Mouse (Mus musculus): ENCODE measurements at regions not wholly inside any gene's neighbourhood (a gene's known extent, or its start where the extent isn't known, plus 50 kb on each side); places are given as distances from the start of the nearest gene placed in this dataset.

DNA sequence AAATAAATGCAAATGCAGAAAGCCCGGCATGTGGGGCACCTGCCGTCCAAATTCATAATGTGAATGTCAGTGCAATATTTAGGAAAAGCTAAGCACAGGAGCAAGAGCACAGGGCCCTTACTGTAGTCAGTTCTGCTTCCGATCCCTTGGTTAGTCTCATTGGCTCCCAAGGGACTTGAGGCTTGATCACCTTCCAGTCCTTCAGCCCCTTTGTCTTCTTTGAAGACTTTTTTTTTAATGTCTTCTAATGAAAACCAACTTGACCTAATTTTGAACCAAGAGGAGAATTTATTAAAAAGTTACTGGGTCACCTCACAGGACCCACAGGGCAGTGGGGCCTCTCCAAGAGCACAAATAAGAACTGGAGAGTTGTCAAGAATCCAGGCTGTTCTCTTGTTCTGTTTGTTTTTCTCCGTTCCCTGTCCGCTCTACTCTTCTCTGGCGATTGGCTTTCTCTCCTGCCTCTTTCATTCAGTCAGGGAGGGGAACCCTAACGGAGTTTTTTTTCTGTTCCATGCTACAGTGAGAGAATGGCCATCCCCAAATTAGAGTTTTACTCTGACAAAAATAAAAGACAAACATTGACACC lies 134.2 kb upstream of the 1700016C15Rik start:
- WGBS = 84% methylated on average over 7 of the region's 7 CpGs
- no peak overlapping the region for H3K4me3 ChIP-seq (replicated peaks; ENCODE audit: control insufficient read depth, low read depth, low read length)
- no peaks in the 10 kb centered on the region; the same call in 1 of the 2 replicates for H3K4me1 ChIP-seq (ENCODE audit: control insufficient read depth, insufficient read depth, low read length)
- TF ChIP-seq CTCF (IDR thresholded peaks at IDR 0.05; ENCODE audit: control insufficient read depth, insufficient read depth, low read length) (no peak), POLR2A (IDR thresholded peaks at IDR 0.05; ENCODE audit: borderline replicate concordance, control insufficient read depth, low read depth, low read length) (no peak)
- H3K27ac ChIP-seq (ENCODE audit: control insufficient read depth, insufficient read depth, low read depth, low read length, poor library complexity) = no peak overlapping the region

DNA sequence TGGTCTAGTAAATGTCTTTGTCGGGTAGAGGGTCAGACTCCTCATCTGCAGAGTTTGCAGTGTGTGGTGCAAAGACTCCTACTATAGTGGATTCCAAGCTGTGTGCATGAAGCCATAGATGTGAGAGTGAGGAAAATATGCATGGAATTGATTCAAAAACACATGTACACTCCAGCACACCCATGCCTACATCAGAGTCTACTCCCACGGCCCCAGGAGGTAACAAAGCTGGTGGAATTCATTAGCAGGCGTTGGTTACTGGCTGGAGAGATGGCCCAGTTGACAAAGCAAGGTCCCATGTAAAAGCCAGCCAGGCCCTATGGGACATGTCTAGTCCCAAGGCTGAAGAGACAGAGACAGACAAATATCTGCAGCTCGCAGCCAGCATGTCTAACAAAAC lies 132.6 kb upstream of the 1700016C15Rik start:
- Histone ChIP-seq H3K4me3 (replicated peaks; ENCODE audit: control insufficient read depth, low read depth, low read length) (no peak overlapping the region), H3K27ac (ENCODE audit: control insufficient read depth, insufficient read depth, low read depth, low read length, poor library complexity) (no peak overlapping the region), H3K4me1 (ENCODE audit: control insufficient read depth, insufficient read depth, low read length) (no peaks in the 10 kb centered on the region; the same call in 1 of the 2 replicates)
- WGBS = 83% methylated on average over 4 of the region's 4 CpGs
- no peak for TF ChIP-seq POLR2A (IDR thresholded peaks at IDR 0.05; ENCODE audit: borderline replicate concordance, control insufficient read depth, low read depth, low read length)
- no peak for TF ChIP-seq CTCF (IDR thresholded peaks at IDR 0.05; ENCODE audit: control insufficient read depth, insufficient read depth, low read length)

DNA sequence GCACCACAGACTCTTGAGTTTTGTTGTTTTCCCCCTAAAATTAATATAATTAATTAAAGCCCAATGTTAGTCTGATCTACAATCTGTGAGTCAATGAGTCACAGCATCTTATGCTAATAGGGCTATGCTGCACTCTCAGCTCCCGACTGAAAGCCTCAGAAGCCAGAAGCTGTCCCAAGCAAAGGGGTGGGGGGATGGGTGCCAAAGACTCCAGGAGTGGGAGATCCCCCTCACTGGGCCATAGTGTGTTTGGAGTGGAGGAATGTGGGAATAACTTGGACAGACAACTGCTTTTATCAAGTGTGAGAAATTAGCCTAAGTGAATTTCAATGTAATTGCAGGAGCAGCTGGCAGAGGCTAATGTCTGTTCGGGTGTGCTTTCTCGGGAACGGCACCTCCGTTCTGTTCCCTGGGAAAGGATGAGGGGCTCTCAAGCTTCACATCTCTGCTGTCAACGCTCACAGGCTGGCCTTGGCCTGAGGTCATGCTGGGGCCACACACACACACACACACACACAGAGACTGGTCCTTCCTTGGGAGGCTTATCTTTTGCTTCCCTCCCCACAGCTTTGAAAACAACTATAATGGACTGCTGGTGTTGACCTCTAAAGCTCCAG lies 124.2 kb upstream of the 1700016C15Rik start:
- no peaks in the 10 kb centered on the region; the same call in 1 of the 2 replicates for H3K4me1 ChIP-seq (ENCODE audit: control insufficient read depth, insufficient read depth, low read length)
- no peak for TF ChIP-seq POLR2A (IDR thresholded peaks at IDR 0.05; ENCODE audit: borderline replicate concordance, control insufficient read depth, low read depth, low read length)
- no peak for TF ChIP-seq CTCF (IDR thresholded peaks at IDR 0.05; ENCODE audit: control insufficient read depth, insufficient read depth, low read length)
- H3K27ac ChIP-seq (ENCODE audit: control insufficient read depth, insufficient read depth, low read depth, low read length, poor library complexity) = no peak overlapping the region
- no peak overlapping the region for H3K4me3 ChIP-seq (replicated peaks; ENCODE audit: control insufficient read depth, low read depth, low read length)
- WGBS = 85% methylated on average over 6 of the region's 6 CpGs

DNA sequence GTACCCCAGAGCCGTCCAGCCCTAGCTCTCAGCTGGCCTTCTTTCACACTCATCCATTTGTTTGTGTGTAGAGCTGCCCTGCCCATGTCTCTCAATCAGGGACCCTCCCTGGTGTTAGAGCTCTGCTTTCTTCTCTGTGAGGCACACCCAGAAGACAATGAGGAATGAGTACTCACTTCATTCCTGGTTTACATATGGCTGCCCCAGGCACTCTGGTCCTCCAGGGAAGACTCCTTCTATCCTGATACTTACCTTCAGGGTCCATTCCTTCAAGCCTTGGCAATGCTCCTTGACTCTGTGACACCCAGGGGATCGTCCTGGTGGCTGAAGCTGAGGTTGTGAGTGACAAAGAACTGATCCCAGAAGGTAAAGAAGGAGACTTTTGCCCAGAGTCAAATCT lies 122.0 kb upstream of the 1700016C15Rik start:
- 71% methylated on average over 2 of the region's 2 CpGs for WGBS
- no peak for TF ChIP-seq CTCF (IDR thresholded peaks at IDR 0.05; ENCODE audit: control insufficient read depth, insufficient read depth, low read length)
- no peak for TF ChIP-seq POLR2A (IDR thresholded peaks at IDR 0.05; ENCODE audit: borderline replicate concordance, control insufficient read depth, low read depth, low read length)
- H3K27ac ChIP-seq (ENCODE audit: control insufficient read depth, insufficient read depth, low read depth, low read length, poor library complexity) = no peak overlapping the region

DNA sequence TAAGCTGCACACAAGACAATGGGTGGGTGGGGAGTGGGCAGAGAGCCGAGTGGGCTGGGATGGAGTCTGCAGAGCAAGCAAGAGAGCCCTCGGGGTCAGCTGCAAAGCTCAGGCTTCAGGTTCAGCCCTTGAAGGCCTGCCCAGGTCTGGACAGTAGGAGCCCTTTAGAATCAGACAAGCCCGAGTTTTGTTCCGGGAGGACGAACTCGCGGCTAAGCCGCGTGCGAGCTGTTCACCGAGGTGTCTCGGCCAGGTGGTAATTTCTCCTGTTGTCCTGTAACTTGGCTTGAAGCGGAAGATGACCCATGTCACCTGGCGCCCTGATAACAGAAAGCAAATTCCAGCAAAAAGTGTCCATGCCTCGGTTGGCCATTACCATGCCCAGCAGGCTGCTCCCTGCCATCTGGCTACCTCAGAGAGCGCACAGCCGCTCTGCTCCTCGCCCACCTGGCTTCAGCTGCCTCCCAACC lies 121.0 kb upstream of the 1700016C15Rik start:
- 90% methylated on average over 18 of the region's 18 CpGs for WGBS

More for the DNA sequence above, 122.0 kb upstream of the 1700016C15Rik start:
- Histone ChIP-seq H3K4me3 (replicated peaks; ENCODE audit: control insufficient read depth, low read depth, low read length) (no peak overlapping the region), H3K4me1 (ENCODE audit: control insufficient read depth, insufficient read depth, low read length) (no peaks in the 10 kb centered on the region; the same call in 1 of the 2 replicates)

DNA sequence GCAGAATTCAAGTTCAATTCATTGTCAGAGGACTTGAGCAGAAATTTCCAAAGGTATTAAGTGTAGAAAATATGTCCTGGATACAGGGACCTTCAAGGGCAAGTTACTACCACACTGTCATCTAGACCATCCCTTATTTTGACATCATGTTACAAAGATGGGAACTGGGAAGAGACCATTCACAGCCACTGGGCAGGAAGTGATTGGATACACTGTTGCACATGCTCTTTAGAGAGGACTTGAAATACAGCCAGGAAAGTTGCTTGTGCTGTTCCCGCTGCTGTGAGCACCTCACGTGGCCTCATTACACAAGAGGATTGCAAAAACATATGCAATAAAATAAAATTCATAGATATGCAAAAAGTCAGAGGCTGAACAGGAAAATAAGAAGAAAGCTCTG lies 120.4 kb upstream of the 1700016C15Rik start:
- Histone ChIP-seq H3K27ac (ENCODE audit: control insufficient read depth, insufficient read depth, low read depth, low read length, poor library complexity) (no peak overlapping the region), H3K4me1 (ENCODE audit: control insufficient read depth, insufficient read depth, low read length) (no peaks in the 10 kb centered on the region; the same call in 1 of the 2 replicates), H3K4me3 (replicated peaks; ENCODE audit: control insufficient read depth, low read depth, low read length) (no peak overlapping the region)
- WGBS = 37% methylated on average over 2 of the region's 2 CpGs
- TF ChIP-seq CTCF (IDR thresholded peaks at IDR 0.05; ENCODE audit: control insufficient read depth, insufficient read depth, low read length) (no peak), POLR2A (IDR thresholded peaks at IDR 0.05; ENCODE audit: borderline replicate concordance, control insufficient read depth, low read depth, low read length) (no peak)

More for the DNA sequence above, 121.0 kb upstream of the 1700016C15Rik start:
- TF ChIP-seq CTCF (IDR thresholded peaks at IDR 0.05; ENCODE audit: control insufficient read depth, insufficient read depth, low read length) (no peak), POLR2A (IDR thresholded peaks at IDR 0.05; ENCODE audit: borderline replicate concordance, control insufficient read depth, low read depth, low read length) (no peak)
- no peak overlapping the region for H3K27ac ChIP-seq (ENCODE audit: control insufficient read depth, insufficient read depth, low read depth, low read length, poor library complexity)
- no peak overlapping the region for H3K4me3 ChIP-seq (replicated peaks; ENCODE audit: control insufficient read depth, low read depth, low read length)
- no peaks in the 10 kb centered on the region; the same call in 1 of the 2 replicates for H3K4me1 ChIP-seq (ENCODE audit: control insufficient read depth, insufficient read depth, low read length)

DNA sequence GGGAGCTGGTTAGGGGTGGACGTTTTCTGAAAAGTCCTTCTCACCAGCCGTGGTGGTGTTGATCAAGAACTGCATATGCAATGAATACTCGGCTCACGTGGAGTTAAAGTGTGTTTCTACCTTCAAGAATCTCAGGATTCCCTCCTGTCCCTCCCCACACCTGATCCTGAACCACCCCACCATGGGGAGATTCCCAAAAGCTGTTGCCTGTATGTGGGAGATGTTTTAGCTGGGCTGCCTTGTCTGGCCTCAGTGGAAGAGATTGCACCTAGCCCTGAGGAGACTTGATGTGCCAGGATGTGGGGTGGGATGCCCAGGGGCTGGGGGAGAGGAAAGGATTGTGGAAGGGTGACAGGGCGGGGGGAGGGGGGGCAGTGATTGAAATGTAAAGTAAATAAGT lies 119.9 kb upstream of the 1700016C15Rik start:
- Histone ChIP-seq H3K4me1 (ENCODE audit: control insufficient read depth, insufficient read depth, low read length) (no peaks in the 10 kb centered on the region; the same call in 1 of the 2 replicates), H3K27ac (ENCODE audit: control insufficient read depth, insufficient read depth, low read depth, low read length, poor library complexity) (no peak overlapping the region), H3K4me3 (replicated peaks; ENCODE audit: control insufficient read depth, low read depth, low read length) (no peak overlapping the region)
- 64% methylated on average over 5 of the region's 5 CpGs for WGBS
- TF ChIP-seq POLR2A (IDR thresholded peaks at IDR 0.05; ENCODE audit: borderline replicate concordance, control insufficient read depth, low read depth, low read length) (no peak), CTCF (IDR thresholded peaks at IDR 0.05; ENCODE audit: control insufficient read depth, insufficient read depth, low read length) (no peak)

DNA sequence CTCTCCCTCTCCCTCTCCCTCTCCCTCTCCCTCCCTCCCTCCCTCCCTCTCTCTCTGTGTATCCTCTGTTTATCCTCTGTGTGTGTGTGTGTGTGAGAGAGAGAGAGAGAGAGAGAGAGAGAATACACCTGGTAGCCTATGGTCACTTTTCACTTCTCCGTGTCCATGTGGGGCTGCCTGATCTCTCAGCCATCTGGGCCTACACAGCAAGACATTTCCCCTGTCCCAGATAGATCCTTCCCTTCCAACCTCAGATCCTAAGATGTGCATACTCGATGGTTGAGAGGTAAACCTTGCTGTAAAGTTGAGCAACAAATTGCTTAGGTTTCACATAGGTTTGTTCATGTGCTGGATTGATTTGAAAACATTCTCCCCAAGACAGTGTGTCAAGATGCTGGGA lies 119.5 kb upstream of the 1700016C15Rik start:
- WGBS = 67% methylated on average over 2 of the region's 2 CpGs
- no peak overlapping the region for H3K4me3 ChIP-seq (replicated peaks; ENCODE audit: control insufficient read depth, low read depth, low read length)
- no peaks in the 10 kb centered on the region for H3K4me1 ChIP-seq (ENCODE audit: control insufficient read depth, insufficient read depth, low read length)
- H3K27ac ChIP-seq (ENCODE audit: control insufficient read depth, insufficient read depth, low read depth, low read length, poor library complexity) = no peak overlapping the region
- TF ChIP-seq POLR2A (IDR thresholded peaks at IDR 0.05; ENCODE audit: borderline replicate concordance, control insufficient read depth, low read depth, low read length) (no peak), CTCF (IDR thresholded peaks at IDR 0.05; ENCODE audit: control insufficient read depth, insufficient read depth, low read length) (no peak)
